Mouse (Mus musculus) olfactory bulb, adult 2 months (tissue): ENCODE data around the gene Myo6. TPM values are rescaled to one million over a fixed set of nuclear protein-coding genes. Genes with fewer than 3 reads are reported as not detected.

ENCODE experiments used
- H3K27ac ChIP-seq: fragments of 200-500 bp; 2 replicates; pipeline ENCODE4 v1.5.1; 2012; ENCODE audit warnings: low read depth, low read length; ENCODE audit not compliant: insufficient read depth
- H3K4me1 ChIP-seq: fragments of 200-500 bp; 2 replicates; pipeline ENCODE4 v1.6.1; 2012; ENCODE audit warnings: low read length; ENCODE audit not compliant: control insufficient read depth, insufficient read depth
- H3K4me3 ChIP-seq: fragments of 200-500 bp; 2 replicates; pipeline ENCODE4 v1.5.1; 2012; ENCODE audit warnings: mild to moderate bottlenecking, low read depth, low read length, moderate library complexity; ENCODE audit not compliant: insufficient read depth
- CTCF ChIP-seq: fragments of 200-500 bp; IDR thresholded peaks from 2 replicates; pipeline ENCODE4 v1.5.1; 2012; ENCODE audit warnings: low read depth, mild to moderate bottlenecking, low read length, moderate library complexity; ENCODE audit not compliant: insufficient read depth
- POLR2A ChIP-seq: fragments of 200-500 bp; IDR thresholded peaks from 2 replicates; pipeline ENCODE4 v1.6.1; 2012; ENCODE audit warnings: mild to moderate bottlenecking, low read depth, low read length, moderate library complexity; ENCODE audit not compliant: insufficient read depth
- WGBS: fragments of 180-500 bp; shearing (Covaris S2); methylation state at CpG from one replicate; pipeline ENCODE4 v1.1.7; 2018; 5-methylcytosine and 5-hydroxymethylcytosine counted together
- polyA plus RNA-seq: library from polyadenylated mRNA; stranded (reverse); fragments of >200 nt; gene quantifications from 2 replicates; pipeline ENCODE4 v1.2.4, GENCODE M21; 2012; ENCODE audit warnings: low replicate concordance; ENCODE audit not compliant: missing spikeins, insufficient read depth, insufficient read length

Gene Myo6
- polyA plus RNA-seq: not detected in 2 replicates

- TF ChIP-seq CTCF: no peak; the same call in 1 of the 2 replicates
- TF ChIP-seq POLR2A: peak; percentile 69
- peak within 1 kb of the TSS; percentile 67 for H3K27ac ChIP-seq
- H3K4me3 ChIP-seq: peak within 1 kb of the TSS; percentile 95
- under 1% methylated on average over 69 of the region's 69 CpGs for WGBS
- no peaks in the 10 kb centered on the region for H3K4me1 ChIP-seq
Measured at GRCm38 (mm10) chr9:80164611-80165474, at the start of gene Myo6. Myo6 (plus strand) TSS chr9:80165031.

GRCm38 (mm10) chr9:80145992-80146587 is 18.7 kb upstream of the Myo6 start:
- Histone ChIP-seq H3K4me1 (no peaks in the 10 kb centered on the region), H3K4me3 (no peak overlapping the region), H3K27ac (no peak overlapping the region)
- WGBS: 71% methylated on average over 10 of the region's 10 CpGs
- TF ChIP-seq CTCF (no peak), POLR2A (no peak)

- 88% methylated on average over 5 of the region's 5 CpGs for WGBS
- Histone ChIP-seq H3K27ac (no peak overlapping the region), H3K4me3 (no peak overlapping the region), H3K4me1 (no peaks in the 10 kb centered on the region)
- TF ChIP-seq CTCF: no peak
- no peak for TF ChIP-seq POLR2A
Measured at GRCm38 (mm10) chr9:80149594-80149993, 15.2 kb upstream of the Myo6 start.

GRCm38 (mm10) chr9:80155277-80155676 is 9.6 kb upstream of the Myo6 start:
- Histone ChIP-seq H3K4me1 (no peaks in the 10 kb centered on the region; the same call in 1 of the 2 replicates), H3K4me3 (no peak overlapping the region), H3K27ac (no peak overlapping the region)
- TF ChIP-seq CTCF: no peak
- no peak for TF ChIP-seq POLR2A
- 40% methylated on average over 5 of the region's 5 CpGs for WGBS

GRCm38 (mm10) chr9:80156780-80157179 is 8.1 kb upstream of the Myo6 start:
- no peak overlapping the region for H3K4me3 ChIP-seq
- TF ChIP-seq CTCF (no peak), POLR2A (no peak)

GRCm38 (mm10) chr9:80157840-80158465 is 6.9 kb upstream of the Myo6 start:
- Histone ChIP-seq H3K4me1 (no peaks in the 10 kb centered on the region; the same call in 1 of the 2 replicates), H3K27ac (no peak overlapping the region), H3K4me3 (no peak overlapping the region)
- TF ChIP-seq POLR2A (no peak), CTCF (no peak)
- WGBS: 87% methylated on average over 12 of the region's 12 CpGs

More at GRCm38 (mm10) chr9:80156780-80157179, 8.1 kb upstream of the Myo6 start:
- no peaks in the 10 kb centered on the region; the same call in 1 of the 2 replicates for H3K4me1 ChIP-seq
- 91% methylated on average over 5 of the region's 5 CpGs for WGBS
- no peak overlapping the region for H3K27ac ChIP-seq

- Histone ChIP-seq H3K4me3 (no peak overlapping the region), H3K27ac (no peak overlapping the region), H3K4me1 (no peaks in the 10 kb centered on the region; the same call in 1 of the 2 replicates)
- no peak for TF ChIP-seq POLR2A
- TF ChIP-seq CTCF: no peak
- WGBS: 82% methylated on average over 5 of the region's 5 CpGs
Measured at GRCm38 (mm10) chr9:80158937-80159336, 5.9 kb upstream of the Myo6 start.

- Histone ChIP-seq H3K4me3 (no peak overlapping the region), H3K27ac (no peak overlapping the region), H3K4me1 (no peaks in the 10 kb centered on the region)
- TF ChIP-seq POLR2A: no peak
- TF ChIP-seq CTCF: no peak
- 34% methylated on average over 4 of the region's 4 CpGs for WGBS
Measured at GRCm38 (mm10) chr9:80161451-80161850, 3.4 kb upstream of the Myo6 start.

GRCm38 (mm10) chr9:80163126-80163723 is 1.6 kb upstream of the Myo6 start:
- 85% methylated on average over 4 of the region's 4 CpGs for WGBS
- TF ChIP-seq CTCF (no peak), POLR2A (no peak)
- Histone ChIP-seq H3K4me3 (no peak overlapping the region), H3K4me1 (no peaks in the 10 kb centered on the region), H3K27ac (no peak overlapping the region)
